Mouse (Mus musculus): ENCODE data around the gene Qtrt2.

DNA sequence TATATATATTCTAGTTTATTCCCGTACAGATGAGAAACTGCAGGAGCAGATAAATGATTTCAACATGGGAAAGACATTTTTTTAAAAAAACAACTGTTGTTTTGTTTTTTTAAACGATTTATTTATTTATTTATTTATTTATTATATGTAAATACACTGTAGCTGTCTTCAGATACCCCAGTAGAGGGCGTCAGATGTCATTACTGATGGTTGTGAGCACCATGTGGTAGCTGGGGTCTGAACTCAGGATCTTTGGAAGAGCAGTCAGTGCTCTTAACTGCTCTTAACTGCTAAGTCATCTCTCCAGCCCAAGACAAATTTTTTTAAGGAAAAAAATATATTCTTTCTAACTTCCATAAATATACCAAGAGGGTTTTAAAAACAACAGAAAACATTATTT lies 45.0 kb downstream of the Qtrt2 start:
- no peak for TF ChIP-seq POLR2A (IDR thresholded peaks at IDR 0.05; ENCODE audit: borderline replicate concordance, extremely low read depth, insufficient read depth, insufficient read length, poor library complexity, severe bottlenecking)
- TF ChIP-seq CTCF (IDR thresholded peaks at IDR 0.05; ENCODE audit: borderline replicate concordance, extremely low read depth, insufficient read depth, insufficient read length): no peak
